Mouse (Mus musculus): ENCODE results near the gene Cachd1. TPM values are rescaled to one million over a fixed set of nuclear protein-coding genes. Genes with fewer than 3 reads are reported as not detected.

Gene Cachd1
- polyA plus RNA-seq, 1 experiment from 2014 or later: 28.5 TPM

- 56% methylated on average over 8 of the region's 8 CpGs for WGBS
These were observed 120.0 kb downstream of the Cachd1 start for GRCm38 (mm10) chr4:100896260-100897010.

GRCm38 (mm10) chr4:100897943-100898342 lies 121.5 kb downstream of the Cachd1 start:
- Histone ChIP-seq H3K9ac (no peak overlapping the region), H3K4me3 (replicated peaks; ENCODE audit: low read length) (no peak overlapping the region), H3K36me3 (replicated peaks; ENCODE audit: control insufficient read depth, insufficient read depth) (no peaks in the 10 kb centered on the region; the same call in 1 of the 2 replicates), H3K27me3 (ENCODE audit: control insufficient read depth, insufficient read depth, low read length) (no peaks in the 10 kb centered on the region), H3K9me3 (ENCODE audit: control insufficient read depth, low read length) (no peaks in the 10 kb centered on the region), H3K4me2 (replicated peaks) (no peak overlapping the region), H3K4me1 (replicated peaks; ENCODE audit: control insufficient read depth, insufficient read depth, low read length) (0 out of 2 replicates have a peak, but pooled peaks cover 11% of the 10 kb centered on the region), H3K27ac (no peak overlapping the region)
- WGBS: 57% methylated on average over 3 of the region's 3 CpGs
- DNase-seq (ENCODE audit: low spot score): no peak
- ATAC-seq (ENCODE audit: low FRiP score): no peak

More at GRCm38 (mm10) chr4:100896260-100897010, 120.0 kb downstream of the Cachd1 start:
- no peaks in the 10 kb centered on the region for H3K27me3 ChIP-seq (ENCODE audit: control insufficient read depth, insufficient read depth, low read length)
- H3K9me3 ChIP-seq (ENCODE audit: control insufficient read depth, low read length): no peaks in the 10 kb centered on the region
- no peak overlapping the region for H3K9ac ChIP-seq
- no peaks in the 10 kb centered on the region; the same call in 1 of the 2 replicates for H3K36me3 ChIP-seq (replicated peaks; ENCODE audit: control insufficient read depth, insufficient read depth)
- no peak overlapping the region for H3K4me2 ChIP-seq (replicated peaks)
- 0 out of 2 replicates have a peak, but pooled peaks cover 11% of the 10 kb centered on the region for H3K4me1 ChIP-seq (replicated peaks; ENCODE audit: control insufficient read depth, insufficient read depth, low read length)
- no peak for ATAC-seq (ENCODE audit: low FRiP score)
- no peak for DNase-seq (ENCODE audit: low spot score)
- no peak overlapping the region for H3K4me3 ChIP-seq (replicated peaks; ENCODE audit: low read length)
- H3K27ac ChIP-seq: no peak overlapping the region

DNA sequence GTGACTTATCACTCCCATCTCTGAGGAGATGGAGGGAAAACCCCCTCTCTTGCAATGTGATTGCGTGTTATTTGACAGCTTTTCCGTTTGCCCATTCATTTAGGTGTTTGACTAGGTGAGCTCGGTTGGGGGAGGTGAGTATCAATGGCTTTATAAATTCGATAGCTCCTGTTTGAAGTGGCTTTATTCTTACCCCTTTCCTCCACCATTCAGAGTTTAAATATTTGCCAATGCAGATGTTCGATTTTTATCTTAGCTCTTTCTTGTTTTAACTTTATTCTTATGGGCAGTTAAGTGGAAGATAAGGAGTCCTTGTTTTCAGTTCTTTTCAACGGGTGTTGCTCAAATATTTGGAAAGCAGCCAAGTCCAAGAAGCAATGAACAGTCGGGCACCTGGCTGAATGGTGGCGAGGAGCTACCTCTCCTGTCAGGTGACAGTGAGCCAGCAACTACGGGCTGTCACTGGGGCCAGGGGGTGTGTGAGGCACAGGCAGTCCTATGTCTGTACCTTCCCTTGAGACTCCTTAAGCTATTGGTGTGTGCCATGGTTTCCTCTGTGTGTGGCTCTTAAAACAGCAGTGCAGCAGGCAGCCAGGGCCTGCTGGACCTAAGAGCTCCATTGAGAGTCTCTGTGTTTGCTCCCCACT lies 133.3 kb downstream of the Cachd1 start:
- no peak for DNase-seq (ENCODE audit: low spot score)
- Histone ChIP-seq H3K4me2 (replicated peaks) (peak overlapping the region; percentile 0; the same call in 1 of the 2 replicates), H3K9me3 (ENCODE audit: control insufficient read depth, low read length) (no peaks in the 10 kb centered on the region), H3K27ac (peak overlapping the region; percentile 56; the same call in 1 of the 2 replicates), H3K4me3 (replicated peaks; ENCODE audit: low read length) (no peak overlapping the region), H3K27me3 (ENCODE audit: control insufficient read depth, insufficient read depth, low read length) (no peaks in the 10 kb centered on the region), H3K36me3 (replicated peaks; ENCODE audit: control insufficient read depth, insufficient read depth) (no peaks in the 10 kb centered on the region), H3K4me1 (replicated peaks; ENCODE audit: control insufficient read depth, insufficient read depth, low read length) (peaks cover 45% of the 10 kb centered on the region), H3K9ac (no peak overlapping the region)
- ATAC-seq (ENCODE audit: low FRiP score): peak; percentile 44; the same call in 1 of the 2 replicates
- WGBS: 51% methylated on average over 9 of the region's 9 CpGs

- peaks cover 45% of the 10 kb centered on the region for H3K4me1 ChIP-seq (replicated peaks; ENCODE audit: control insufficient read depth, insufficient read depth, low read length)
- ATAC-seq (ENCODE audit: low FRiP score) (no peak), DNase-seq (ENCODE audit: low spot score) (no peak)
- no peak overlapping the region for H3K4me3 ChIP-seq (replicated peaks; ENCODE audit: low read length)
- 9% methylated on average over 11 of the region's 11 CpGs for WGBS
- peak overlapping the region; percentile 0; the same call in 1 of the 2 replicates for H3K4me2 ChIP-seq (replicated peaks)
- no peak overlapping the region for H3K9ac ChIP-seq
- no peaks in the 10 kb centered on the region for H3K27me3 ChIP-seq (ENCODE audit: control insufficient read depth, insufficient read depth, low read length)
- no peaks in the 10 kb centered on the region for H3K9me3 ChIP-seq (ENCODE audit: control insufficient read depth, low read length)
- peak overlapping the region; percentile 56; the same call in 1 of the 2 replicates for H3K27ac ChIP-seq
- no peaks in the 10 kb centered on the region for H3K36me3 ChIP-seq (replicated peaks; ENCODE audit: control insufficient read depth, insufficient read depth)
These were observed 134.3 kb downstream of the Cachd1 start for GRCm38 (mm10) chr4:100910605-100911330.

DNA sequence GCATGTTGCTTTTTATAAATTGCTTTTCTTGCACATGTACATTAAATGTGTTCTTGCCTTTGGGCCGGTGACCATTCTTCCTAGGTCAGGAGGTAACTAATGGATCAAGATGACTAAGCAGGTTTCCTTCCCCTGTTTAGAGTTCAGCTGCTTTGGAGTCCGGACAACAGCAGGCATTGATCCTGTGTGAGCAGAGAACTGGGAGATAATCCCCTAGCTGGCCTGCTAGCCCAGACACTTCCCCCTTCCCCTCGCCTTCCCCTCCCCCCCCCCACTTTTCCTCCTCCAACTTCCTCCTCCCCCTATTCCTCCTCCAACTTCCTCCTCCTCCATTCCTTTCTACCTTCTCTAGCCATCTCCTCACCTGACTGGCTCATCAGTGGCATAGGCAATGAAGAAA lies 135.2 kb downstream of the Cachd1 start:
- WGBS: 46% methylated on average over 2 of the region's 3 CpGs
- Histone ChIP-seq H3K9ac (no peak overlapping the region), H3K4me2 (replicated peaks) (no peak overlapping the region), H3K4me3 (replicated peaks; ENCODE audit: low read length) (no peak overlapping the region), H3K27me3 (ENCODE audit: control insufficient read depth, insufficient read depth, low read length) (no peaks in the 10 kb centered on the region), H3K27ac (no peak overlapping the region), H3K9me3 (ENCODE audit: control insufficient read depth, low read length) (no peaks in the 10 kb centered on the region), H3K36me3 (replicated peaks; ENCODE audit: control insufficient read depth, insufficient read depth) (no peaks in the 10 kb centered on the region), H3K4me1 (replicated peaks; ENCODE audit: control insufficient read depth, insufficient read depth, low read length) (peaks cover 45% of the 10 kb centered on the region)
- no peak for ATAC-seq (ENCODE audit: low FRiP score)
- DNase-seq (ENCODE audit: low spot score): no peak

DNA sequence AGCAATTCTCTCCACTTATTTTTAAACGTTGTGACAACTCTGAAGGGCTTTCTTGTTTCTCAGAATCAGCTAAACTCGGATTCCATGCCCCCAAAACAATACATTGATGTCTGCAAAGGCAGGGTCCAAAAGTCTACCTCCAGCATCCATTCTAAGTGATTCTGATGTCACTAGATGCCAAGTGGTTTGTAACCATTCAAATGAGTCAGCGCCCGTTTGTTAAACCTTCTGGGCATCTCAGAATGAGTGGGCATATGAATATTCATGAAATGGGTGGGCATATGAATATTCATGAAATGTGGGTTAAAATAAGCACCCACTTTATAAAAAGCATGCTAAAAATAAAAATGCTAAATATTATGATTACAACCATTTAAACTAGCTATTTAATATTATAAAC lies 137.2 kb downstream of the Cachd1 start:
- no peak overlapping the region for H3K4me2 ChIP-seq (replicated peaks)
- 29% methylated on average over 4 of the region's 4 CpGs for WGBS
- ATAC-seq (ENCODE audit: low FRiP score) (no peak), DNase-seq (ENCODE audit: low spot score) (no peak)
- H3K27ac ChIP-seq: no peak overlapping the region
- H3K9me3 ChIP-seq (ENCODE audit: control insufficient read depth, low read length): no peaks in the 10 kb centered on the region
- H3K27me3 ChIP-seq (ENCODE audit: control insufficient read depth, insufficient read depth, low read length): no peaks in the 10 kb centered on the region
- no peak overlapping the region for H3K9ac ChIP-seq
- peaks cover 38% of the 10 kb centered on the region for H3K4me1 ChIP-seq (replicated peaks; ENCODE audit: control insufficient read depth, insufficient read depth, low read length)
- H3K4me3 ChIP-seq (replicated peaks; ENCODE audit: low read length): no peak overlapping the region
- H3K36me3 ChIP-seq (replicated peaks; ENCODE audit: control insufficient read depth, insufficient read depth): peaks cover 7% of the 10 kb centered on the region; the same call in 1 of the 2 replicates

DNA sequence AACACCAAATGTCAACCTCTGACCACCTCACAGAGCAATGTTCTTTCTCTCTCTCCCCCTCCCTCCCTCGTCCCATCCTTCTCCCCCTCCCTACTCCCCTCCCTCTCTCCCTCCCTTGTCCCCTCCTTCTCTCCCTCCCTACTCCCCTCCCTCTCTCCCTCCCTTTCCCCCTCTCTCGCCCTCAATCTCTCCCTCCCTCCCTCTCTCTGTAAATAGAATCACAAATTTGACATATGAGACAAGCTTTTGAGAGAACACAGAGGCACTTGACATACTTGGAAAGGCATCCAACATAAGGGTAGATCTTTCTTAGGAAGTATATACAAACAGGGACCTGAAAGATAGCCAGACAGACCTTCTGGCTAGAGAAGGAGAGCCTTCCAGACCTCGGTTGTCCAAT lies 138.1 kb downstream of the Cachd1 start:
- Histone ChIP-seq H3K4me1 (replicated peaks; ENCODE audit: control insufficient read depth, insufficient read depth, low read length) (peaks cover 33% of the 10 kb centered on the region), H3K27ac (no peak overlapping the region), H3K4me2 (replicated peaks) (no peak overlapping the region), H3K36me3 (replicated peaks; ENCODE audit: control insufficient read depth, insufficient read depth) (peaks cover 13% of the 10 kb centered on the region; the same call in 1 of the 2 replicates), H3K27me3 (ENCODE audit: control insufficient read depth, insufficient read depth, low read length) (no peaks in the 10 kb centered on the region), H3K9me3 (ENCODE audit: control insufficient read depth, low read length) (no peaks in the 10 kb centered on the region), H3K4me3 (replicated peaks; ENCODE audit: low read length) (no peak overlapping the region), H3K9ac (no peak overlapping the region)
- 46% methylated on average over 3 of the region's 3 CpGs for WGBS
- ATAC-seq (ENCODE audit: low FRiP score): no peak
- no peak for DNase-seq (ENCODE audit: low spot score)

GRCm38 (mm10) chr4:100915093-100915492 lies 138.6 kb downstream of the Cachd1 start:
- no peak for DNase-seq (ENCODE audit: low spot score)
- no peak for ATAC-seq (ENCODE audit: low FRiP score)
- Histone ChIP-seq H3K9ac (no peak overlapping the region), H3K9me3 (ENCODE audit: control insufficient read depth, low read length) (no peaks in the 10 kb centered on the region), H3K4me3 (replicated peaks; ENCODE audit: low read length) (no peak overlapping the region), H3K27me3 (ENCODE audit: control insufficient read depth, insufficient read depth, low read length) (no peaks in the 10 kb centered on the region), H3K27ac (no peak overlapping the region), H3K4me2 (replicated peaks) (no peak overlapping the region), H3K36me3 (replicated peaks; ENCODE audit: control insufficient read depth, insufficient read depth) (peaks cover 13% of the 10 kb centered on the region; the same call in 1 of the 2 replicates), H3K4me1 (replicated peaks; ENCODE audit: control insufficient read depth, insufficient read depth, low read length) (peaks cover 27% of the 10 kb centered on the region)
- 84% methylated on average over 2 of the region's 2 CpGs for WGBS

DNA sequence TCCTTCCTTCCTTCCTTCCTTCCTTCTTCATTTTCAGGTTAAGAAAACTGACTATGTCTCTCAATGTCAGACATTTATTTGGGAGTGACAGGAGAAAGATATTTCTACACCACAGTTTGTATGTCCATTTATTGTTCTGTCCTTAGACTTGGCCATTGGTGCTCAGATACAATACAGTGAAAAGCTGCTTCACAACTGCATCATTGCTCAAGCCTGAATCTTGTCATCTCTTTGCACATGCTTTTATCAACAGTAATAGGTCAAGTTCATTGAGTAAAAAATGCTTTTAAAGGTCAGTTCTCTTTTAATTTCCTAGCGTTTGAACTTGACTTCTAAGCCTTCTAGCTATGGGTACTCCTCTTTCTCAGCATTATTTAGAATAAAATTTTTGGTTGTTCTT lies 141.0 kb downstream of the Cachd1 start:
- Histone ChIP-seq H3K4me2 (replicated peaks) (no peak overlapping the region), H3K9ac (no peak overlapping the region), H3K9me3 (ENCODE audit: control insufficient read depth, low read length) (no peaks in the 10 kb centered on the region), H3K36me3 (replicated peaks; ENCODE audit: control insufficient read depth, insufficient read depth) (peaks cover 13% of the 10 kb centered on the region; the same call in 1 of the 2 replicates), H3K27ac (no peak overlapping the region), H3K4me1 (replicated peaks; ENCODE audit: control insufficient read depth, insufficient read depth, low read length) (0 out of 2 replicates have a peak, but pooled peaks cover 11% of the 10 kb centered on the region), H3K27me3 (ENCODE audit: control insufficient read depth, insufficient read depth, low read length) (no peaks in the 10 kb centered on the region), H3K4me3 (replicated peaks; ENCODE audit: low read length) (no peak overlapping the region)
- 87% methylated on average over 1 of the region's 1 CpGs for whole genome bisulfite sequencing
- DNase-seq (ENCODE audit: low spot score) (no peak), ATAC-seq (ENCODE audit: low FRiP score) (no peak)

Data from hindbrain, embryonic 14.5 days (tissue).